Mouse (Mus musculus) midbrain, embryonic 11.5 days (tissue): ENCODE measurements around the gene Bub1b. TPM values are rescaled to one million over a fixed set of nuclear protein-coding genes. Genes with fewer than 3 reads are reported as not detected.

Experiments used
- ATAC-seq: fragments of 200-750 bp; cut with Nextera tagmentation; 2 replicates; pipeline ENCODE4 v1.8.0; 2017; ENCODE audit warnings: moderate TSS enrichment, moderate library complexity; ENCODE audit not compliant: low FRiP score
- DNase-seq: peaks from one replicate; pipeline ENCODE4 v3.0.0; 2015; ENCODE audit warnings: low spot score; ENCODE audit errors: missing footprints
- H3K27ac ChIP-seq: fragments of 300-500 bp; sonication (generic); 2 replicates; pipeline ENCODE4 v1.5.1; 2014; ENCODE audit warnings: low read depth, low read length
- H3K27me3 ChIP-seq: fragments of 300-500 bp; sonication (generic); 2 replicates; pipeline ENCODE4 v1.6.1; 2014; ENCODE audit warnings: mild to moderate bottlenecking, low read length, moderate library complexity, mixed read lengths; ENCODE audit not compliant: control insufficient read depth, insufficient read depth
- H3K36me3 ChIP-seq: fragments of 300-500 bp; sonication (generic); 2 replicates; pipeline ENCODE4 v1.6.1; 2014; ENCODE audit warnings: mild to moderate bottlenecking, low read length, moderate library complexity, mixed read lengths; ENCODE audit not compliant: control insufficient read depth, insufficient read depth
- H3K4me1 ChIP-seq: fragments of 300-500 bp; sonication (generic); 2 replicates; pipeline ENCODE4 v1.6.1; 2014; ENCODE audit warnings: low read length; ENCODE audit not compliant: control insufficient read depth, insufficient read depth
- H3K4me2 ChIP-seq: fragments of 300-500 bp; sonication (generic); 2 replicates; pipeline ENCODE4 v1.6.1; 2014; ENCODE audit warnings: mild to moderate bottlenecking, moderate library complexity
- H3K4me3 ChIP-seq: fragments of 300-500 bp; sonication (generic); 2 replicates; pipeline ENCODE4 v1.5.1; 2014; ENCODE audit warnings: low read depth, low read length
- H3K9ac ChIP-seq: fragments of 300-500 bp; sonication (generic); 2 replicates; pipeline ENCODE4 v1.6.1; 2014; ENCODE audit warnings: low read length
- H3K9me3 ChIP-seq: fragments of 300-500 bp; sonication (generic); 2 replicates; pipeline ENCODE4 v1.6.1; 2016; ENCODE audit warnings: low read length; ENCODE audit not compliant: control insufficient read depth
- WGBS: fragments of 180-500 bp; shearing (Covaris S2); extraction: QIAGEN DNeasy Blood & Tissue Kit; methylation state at CpG from one replicate; pipeline ENCODE4 v1.1.7; 2014; 5-methylcytosine and 5-hydroxymethylcytosine counted together
- polyA plus RNA-seq: library from polyadenylated mRNA; unstranded; fragments of >200 nt; fragmentation: Nextera tagmentation; extraction: Ambion mirVana; gene quantifications from 2 replicates; pipeline ENCODE4 v1.2.1, GENCODE M21; 2014

The Bub1b gene
- polyA plus RNA-seq, 1 experiment from 2014 or later, result 115 TPM

DNA sequence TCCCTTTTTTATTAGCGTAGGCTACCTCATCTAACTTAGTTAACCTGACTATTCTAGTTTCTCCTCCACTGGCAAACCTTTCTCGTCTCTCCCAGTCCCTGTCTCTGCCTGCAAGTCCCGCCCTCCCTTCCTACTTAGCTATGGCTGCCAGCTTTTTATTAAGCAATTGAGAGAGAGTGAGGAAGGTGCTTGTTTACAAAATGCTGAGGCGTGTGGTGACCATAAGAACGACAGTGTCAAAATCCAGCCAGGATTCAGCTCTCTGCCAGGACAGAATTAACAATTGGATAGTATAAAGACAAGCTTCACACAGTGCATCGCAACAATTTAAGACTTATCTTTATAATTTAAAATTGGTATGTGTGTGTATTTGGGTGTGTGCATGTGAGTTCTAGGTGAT is 6.1 kb downstream of the Bub1b start:
- no peak overlapping the region for H3K4me3 ChIP-seq
- H3K9ac ChIP-seq, result no peak overlapping the region
- H3K9me3 ChIP-seq, result no peaks in the 10 kb centered on the region
- no peak for ATAC-seq
- H3K4me1 ChIP-seq, result peaks cover 6% of the 10 kb centered on the region
- no peaks in the 10 kb centered on the region for H3K27me3 ChIP-seq
- 93% methylated on average over 6 of the region's 6 CpGs for WGBS
- no peak overlapping the region for H3K27ac ChIP-seq
- H3K36me3 ChIP-seq, result peaks cover 23% of the 10 kb centered on the region
- DNase-seq, result peak; percentile 2
- no peak overlapping the region for H3K4me2 ChIP-seq

DNA sequence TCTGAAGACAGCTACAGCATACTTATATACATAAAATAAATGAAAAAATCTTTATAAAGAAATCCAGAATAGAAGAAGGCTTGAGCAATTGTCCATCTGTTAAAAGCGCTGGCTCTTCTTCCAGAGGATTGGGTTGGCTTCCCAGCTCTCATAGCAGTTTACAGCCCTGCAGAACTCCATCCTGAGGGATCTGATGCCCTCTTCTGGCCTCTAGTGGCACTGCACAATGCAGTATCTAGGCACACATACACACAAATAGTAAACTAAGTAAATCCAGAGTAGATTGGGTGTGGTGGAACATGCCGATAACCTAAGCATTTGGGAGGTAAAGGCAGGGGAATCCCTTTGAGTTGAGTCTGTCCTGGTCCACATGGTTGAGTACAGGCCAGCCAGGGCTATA is 8.0 kb downstream of the Bub1b start:
- Histone ChIP-seq H3K27me3 (no peaks in the 10 kb centered on the region), H3K9ac (no peak overlapping the region), H3K9me3 (no peaks in the 10 kb centered on the region), H3K4me2 (no peak overlapping the region), H3K4me3 (no peak overlapping the region), H3K36me3 (peaks cover 32% of the 10 kb centered on the region), H3K27ac (no peak overlapping the region), H3K4me1 (no peaks in the 10 kb centered on the region)
- WGBS, result 92% methylated on average over 2 of the region's 2 CpGs
- ATAC-seq (no peak), DNase-seq (no peak)

DNA sequence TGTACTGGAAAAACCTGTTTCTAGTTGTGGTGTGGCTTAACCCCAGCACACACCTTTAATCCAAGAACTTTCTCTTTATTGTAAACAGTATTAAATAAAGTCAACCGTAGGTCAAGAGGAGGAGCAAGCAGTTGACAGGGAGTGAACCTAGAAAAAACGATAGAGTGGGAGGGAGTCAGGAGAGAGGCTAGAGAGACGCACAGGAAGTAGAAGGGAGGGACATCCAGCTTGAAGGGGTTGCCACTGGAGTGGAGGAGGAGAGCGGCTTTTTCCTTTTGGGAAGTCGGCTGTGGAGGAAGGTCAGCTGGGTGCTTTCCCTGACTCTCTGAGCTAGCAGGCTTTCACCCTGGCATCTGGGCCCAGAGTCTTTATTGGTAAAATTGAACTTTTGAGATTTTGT is 9.0 kb downstream of the Bub1b start:
- Histone ChIP-seq H3K4me3 (no peak overlapping the region), H3K9me3 (no peaks in the 10 kb centered on the region), H3K27ac (no peak overlapping the region), H3K9ac (no peak overlapping the region), H3K4me1 (no peaks in the 10 kb centered on the region), H3K27me3 (no peaks in the 10 kb centered on the region), H3K4me2 (no peak overlapping the region), H3K36me3 (peaks cover 30% of the 10 kb centered on the region)
- ATAC-seq, result no peak
- no peak for DNase-seq
- WGBS, result 88% methylated on average over 5 of the region's 5 CpGs

DNA sequence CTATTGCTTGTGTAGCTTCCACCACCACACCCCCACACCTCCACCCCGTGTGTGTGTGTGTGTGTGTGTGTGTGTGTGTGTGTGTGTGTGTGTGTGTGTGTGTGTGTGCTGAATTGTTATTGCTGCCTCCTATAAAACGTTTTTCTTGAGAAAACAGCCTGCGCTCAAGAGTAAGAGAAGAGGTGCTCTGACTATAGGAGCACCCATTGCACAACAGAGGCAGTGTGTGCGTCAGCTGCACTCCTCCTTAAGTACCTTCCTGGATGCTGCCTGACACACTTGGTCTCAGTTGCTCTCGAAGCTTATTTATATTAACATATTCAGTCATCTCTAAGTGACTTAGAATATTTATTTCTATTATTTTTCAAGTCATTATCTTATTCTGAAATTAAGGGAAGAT is 20.0 kb downstream of the Bub1b start:
- no peak overlapping the region for H3K9ac ChIP-seq
- H3K4me1 ChIP-seq, result no peaks in the 10 kb centered on the region
- H3K4me3 ChIP-seq, result no peak overlapping the region
- H3K4me2 ChIP-seq, result no peak overlapping the region
- ATAC-seq (no peak), DNase-seq (no peak)
- H3K27ac ChIP-seq, result no peak overlapping the region
- peaks cover 19% of the 10 kb centered on the region for H3K36me3 ChIP-seq
- no peaks in the 10 kb centered on the region for H3K9me3 ChIP-seq
- 94% methylated on average over 5 of the region's 5 CpGs for WGBS
- no peaks in the 10 kb centered on the region for H3K27me3 ChIP-seq

DNA sequence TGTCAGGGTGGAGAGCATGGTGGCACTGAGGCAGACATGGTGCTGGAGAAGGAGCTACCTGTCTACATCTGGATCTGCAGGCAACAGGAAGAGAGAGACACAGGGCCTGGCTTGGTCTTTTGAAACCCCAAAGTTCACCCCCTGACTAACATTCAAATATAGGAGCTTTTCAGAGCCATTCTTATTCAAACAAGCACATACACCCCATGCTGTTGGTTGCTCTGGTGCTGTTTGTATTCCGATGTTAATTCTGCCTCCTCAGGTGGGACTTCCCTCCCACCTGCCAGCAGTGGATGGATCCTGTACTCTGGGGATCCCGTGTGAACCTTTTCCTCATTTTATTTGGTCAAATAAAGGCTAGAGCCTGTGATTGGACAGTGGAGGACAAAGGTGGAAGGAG is 22.1 kb downstream of the Bub1b start:
- ATAC-seq (no peak), DNase-seq (no peak)
- no peak overlapping the region for H3K9ac ChIP-seq
- peaks cover 25% of the 10 kb centered on the region for H3K36me3 ChIP-seq
- no peaks in the 10 kb centered on the region for H3K27me3 ChIP-seq
- H3K27ac ChIP-seq, result no peak overlapping the region
- no peaks in the 10 kb centered on the region for H3K4me1 ChIP-seq
- WGBS, result 84% methylated on average over 2 of the region's 2 CpGs
- no peaks in the 10 kb centered on the region for H3K9me3 ChIP-seq
- H3K4me2 ChIP-seq, result no peak overlapping the region
- no peak overlapping the region for H3K4me3 ChIP-seq

DNA sequence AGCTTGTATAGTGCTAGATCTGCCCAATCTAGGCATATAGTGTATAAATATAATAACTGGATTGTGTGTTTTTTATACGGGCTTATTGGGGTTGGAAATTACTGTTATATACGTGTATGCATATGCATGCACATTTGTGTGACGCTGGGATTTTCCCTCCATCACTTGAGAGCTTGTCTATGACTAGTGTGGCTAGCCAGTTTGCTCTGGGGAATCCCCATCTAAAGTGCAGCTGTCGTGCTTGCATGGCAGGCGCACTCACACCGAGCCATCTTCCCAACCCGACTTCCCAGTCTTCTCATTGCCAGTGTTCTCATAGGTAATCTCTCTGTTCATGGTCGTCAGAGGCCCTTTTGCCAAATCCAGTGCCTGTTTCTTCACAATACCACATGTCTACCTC is 22.6 kb downstream of the Bub1b start:
- no peaks in the 10 kb centered on the region for H3K9me3 ChIP-seq
- no peak overlapping the region for H3K9ac ChIP-seq
- DNase-seq (no peak), ATAC-seq (no peak)
- peaks cover 21% of the 10 kb centered on the region for H3K36me3 ChIP-seq
- no peak overlapping the region for H3K27ac ChIP-seq
- no peaks in the 10 kb centered on the region for H3K4me1 ChIP-seq
- no peaks in the 10 kb centered on the region for H3K27me3 ChIP-seq
- WGBS, result 84% methylated on average over 8 of the region's 8 CpGs
- H3K4me2 ChIP-seq, result no peak overlapping the region
- no peak overlapping the region for H3K4me3 ChIP-seq

DNA sequence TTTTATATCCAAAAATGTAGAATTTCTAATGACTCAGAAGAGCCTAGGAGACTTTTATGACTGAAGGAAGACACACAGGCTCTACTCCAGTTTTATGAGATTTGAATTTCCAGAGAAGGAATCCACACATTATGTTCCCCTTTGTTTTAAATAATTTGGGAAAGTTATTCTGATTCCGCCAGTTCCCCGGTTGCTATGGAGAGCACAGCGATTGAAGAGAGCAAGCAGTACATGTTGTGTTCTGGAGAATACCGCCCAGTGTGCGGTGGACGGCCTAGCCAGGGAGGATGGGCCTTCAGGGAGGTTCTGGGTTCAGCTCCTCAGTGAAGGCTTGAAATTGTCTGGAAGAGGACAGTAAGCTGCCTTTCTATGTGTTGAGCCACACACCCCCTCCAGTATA is 31.3 kb downstream of the Bub1b start:
- DNase-seq (no peak), ATAC-seq (no peak)
- Histone ChIP-seq H3K27ac (no peak overlapping the region), H3K9me3 (no peaks in the 10 kb centered on the region), H3K4me3 (no peak overlapping the region), H3K9ac (no peak overlapping the region), H3K36me3 (peaks cover 24% of the 10 kb centered on the region; the same call in 1 of the 2 replicates), H3K4me2 (no peak overlapping the region), H3K4me1 (no peaks in the 10 kb centered on the region), H3K27me3 (no peaks in the 10 kb centered on the region)
- 93% methylated on average over 6 of the region's 6 CpGs for WGBS

DNA sequence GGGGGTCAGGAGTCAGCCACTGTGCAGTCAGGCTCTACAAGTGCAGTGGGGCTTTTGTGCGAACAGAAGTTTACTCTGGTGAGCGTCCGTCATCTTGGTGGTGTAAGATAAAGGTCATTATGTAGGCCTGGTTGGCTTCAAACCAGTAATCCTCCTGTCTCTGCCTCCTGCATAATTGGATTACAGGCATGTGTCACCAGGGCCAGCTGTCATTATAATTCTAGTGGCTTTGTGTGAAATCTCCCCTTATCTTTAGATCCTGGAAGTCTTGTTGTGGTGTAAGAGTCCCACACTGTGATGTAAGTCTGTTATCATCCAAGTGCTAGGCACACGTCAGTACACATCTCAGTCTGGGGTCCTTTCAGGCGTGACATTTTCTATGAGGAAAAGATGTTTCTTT is 35.4 kb downstream of the Bub1b start:
- no peaks in the 10 kb centered on the region for H3K4me1 ChIP-seq
- DNase-seq, result no peak
- H3K36me3 ChIP-seq, result peaks cover 25% of the 10 kb centered on the region; the same call in 1 of the 2 replicates
- H3K27ac ChIP-seq, result no peak overlapping the region
- no peak overlapping the region for H3K9ac ChIP-seq
- H3K9me3 ChIP-seq, result no peaks in the 10 kb centered on the region
- H3K4me3 ChIP-seq, result no peak overlapping the region
- no peak overlapping the region for H3K4me2 ChIP-seq
- WGBS, result 37% methylated on average over 5 of the region's 5 CpGs
- no peak for ATAC-seq
- H3K27me3 ChIP-seq, result no peaks in the 10 kb centered on the region

DNA sequence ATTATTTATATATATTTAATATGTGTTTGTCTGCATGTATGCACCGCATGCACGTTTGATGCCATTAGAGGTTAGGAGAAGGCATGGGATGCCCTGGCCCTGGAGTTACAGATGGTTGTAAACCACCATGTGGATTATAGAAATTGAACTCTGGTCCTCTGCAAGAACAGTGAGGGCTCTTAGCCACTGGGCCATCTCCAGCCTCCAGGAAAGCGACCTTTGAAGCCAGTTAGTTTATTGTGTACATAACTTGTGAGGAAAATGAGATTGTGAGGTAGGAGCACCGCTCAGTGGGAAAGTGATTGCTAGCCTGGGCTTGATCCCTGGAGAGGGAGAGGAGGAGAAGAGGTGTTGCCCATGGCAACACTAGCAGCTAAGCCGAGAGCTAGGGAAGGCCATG is 39.2 kb downstream of the Bub1b start:
- Histone ChIP-seq H3K9me3 (no peaks in the 10 kb centered on the region), H3K9ac (no peak overlapping the region), H3K4me1 (no peaks in the 10 kb centered on the region), H3K36me3 (peaks cover 26% of the 10 kb centered on the region), H3K4me3 (no peak overlapping the region), H3K27me3 (no peaks in the 10 kb centered on the region), H3K27ac (no peak overlapping the region), H3K4me2 (no peak overlapping the region)
- ATAC-seq (no peak), DNase-seq (no peak)
- 68% methylated on average over 5 of the region's 5 CpGs for WGBS
